In genomic region chr11:102209742-102210141, GRCm38 (mm10) we compare ENCODE assay signal across 8 mouse cellular contexts. TPM values are rescaled to one million over a fixed set of nuclear protein-coding genes. Genes with fewer than 3 reads are reported as not detected.
DNase-seq lines count a peak whose midpoint lies in the region; ATAC-seq and TF ChIP-seq lines count a peak whose summit lies in the region.

No protein-coding gene starts in this region.

- no peak overlapping the region for H3K4me2 ChIP-seq in forebrain, embryonic 16.5 days (ENCODE audit: low read length)
- no peak overlapping the region for H3K4me2 ChIP-seq in heart, embryonic 15.5 days

- no peak overlapping the region for H3K4me3 ChIP-seq in forebrain, embryonic 10.5 days
- no peak overlapping the region for H3K4me3 ChIP-seq in forebrain, embryonic 16.5 days (replicated peaks; ENCODE audit: low read length)
- no peak overlapping the region for H3K4me3 ChIP-seq in testis, adult 2 months (ENCODE audit: control insufficient read depth, low read depth, low read length)
- no peak overlapping the region for H3K4me3 ChIP-seq in heart, embryonic 15.5 days

- TF ChIP-seq POLR2A in testis, adult 2 months (IDR thresholded peaks at IDR 0.05; ENCODE audit: control insufficient read depth, low read depth, low read length): no peak

- no peak for ATAC-seq in forebrain, embryonic 16.5 days
- no peak for ATAC-seq in heart, embryonic 15.5 days (replicated peaks; ENCODE audit: insufficient number of reproducible peaks, insufficient read depth, low FRiP score, low read depth)
- peak; percentile 83 for ATAC-seq in monocyte, adult 5-6 weeks (replicated peaks; ENCODE audit: insufficient number of reproducible peaks, low FRiP score, low TSS enrichment, poor library complexity, severe bottlenecking)

- H3K4me1 ChIP-seq in forebrain, embryonic 10.5 days: peaks cover 73% of the 10 kb centered on the region
- H3K4me1 ChIP-seq in forebrain, embryonic 16.5 days (replicated peaks; ENCODE audit: control insufficient read depth, insufficient read depth, low read length): peaks cover 57% of the 10 kb centered on the region
- peaks cover 5% of the 10 kb centered on the region for H3K4me1 ChIP-seq in testis, adult 2 months (ENCODE audit: control insufficient read depth, insufficient read depth, low read length)
- peaks cover 93% of the 10 kb centered on the region for H3K4me1 ChIP-seq in heart, embryonic 15.5 days (replicated peaks)

- H3K27ac ChIP-seq in forebrain, embryonic 10.5 days: peak overlapping the region; percentile 68; the same call in 1 of the 2 replicates
- H3K27ac ChIP-seq in forebrain, embryonic 16.5 days (ENCODE audit: low read length): no peak overlapping the region
- no peak overlapping the region for H3K27ac ChIP-seq in testis, adult 2 months (ENCODE audit: control insufficient read depth, insufficient read depth, low read depth, low read length)
- peak overlapping the region; percentile 79; the same call in 1 of the 2 replicates for H3K27ac ChIP-seq in heart, embryonic 15.5 days

- H3K27me3 ChIP-seq in forebrain, embryonic 10.5 days (ENCODE audit: poor library complexity, severe bottlenecking): peaks cover 3% of the 10 kb centered on the region; the same call in 1 of the 2 replicates
- H3K27me3 ChIP-seq in forebrain, embryonic 16.5 days (replicated peaks; ENCODE audit: control insufficient read depth, insufficient read depth, low read length): no peaks in the 10 kb centered on the region
- H3K27me3 ChIP-seq in testis, adult 2 months (ENCODE audit: control insufficient read depth, insufficient read depth, low read length): no peaks in the 10 kb centered on the region
- H3K27me3 ChIP-seq in heart, embryonic 15.5 days: no peaks in the 10 kb centered on the region

- H3K36me3 ChIP-seq in forebrain, embryonic 10.5 days (replicated peaks): peaks cover 18% of the 10 kb centered on the region
- no peaks in the 10 kb centered on the region; the same call in 1 of the 2 replicates for H3K36me3 ChIP-seq in forebrain, embryonic 16.5 days (ENCODE audit: control insufficient read depth, insufficient read depth)
- H3K36me3 ChIP-seq in testis, adult 2 months (ENCODE audit: control insufficient read depth, insufficient read depth, low read length): no peaks in the 10 kb centered on the region
- peaks cover 13% of the 10 kb centered on the region for H3K36me3 ChIP-seq in heart, embryonic 15.5 days

- H3K9me3 ChIP-seq in forebrain, embryonic 10.5 days: no peaks in the 10 kb centered on the region
- H3K9me3 ChIP-seq in forebrain, embryonic 16.5 days (ENCODE audit: control insufficient read depth, low read length): no peaks in the 10 kb centered on the region
- H3K9me3 ChIP-seq in heart, embryonic 15.5 days (replicated peaks): no peaks in the 10 kb centered on the region

- peak; percentile 51; the same call in 1 of the 2 replicates for TF ChIP-seq CTCF in testis, adult 2 months (IDR thresholded peaks at IDR 0.05; ENCODE audit: control insufficient read depth, insufficient read depth, insufficient replicate concordance, low read depth, low read length)

- WGBS in forebrain, embryonic 10.5 days: 25% methylated on average over 2 of the region's 2 CpGs
- WGBS in forebrain, embryonic 16.5 days: 9% methylated on average over 2 of the region's 2 CpGs
- WGBS in heart, embryonic 15.5 days: 38% methylated on average over 2 of the region's 2 CpGs

- DNase-seq in forebrain, embryonic 10.5 days (ENCODE audit: extremely low spot score, low spot score): no peak
- DNase-seq in testis, postnatal 14 days (ENCODE audit: low spot score): no peak
- DNase-seq in adrenal gland, postnatal 4 days (ENCODE audit: low spot score in 2 of 2): no peak
- DNase-seq in layer of hippocampus, postnatal 14 days (ENCODE audit: low spot score in 2 of 2): no peak

- no peak overlapping the region for H3K9ac ChIP-seq in forebrain, embryonic 16.5 days (replicated peaks; ENCODE audit: low read depth, low read length)
- no peak overlapping the region for H3K9ac ChIP-seq in heart, embryonic 15.5 days

RNA-seq across cellular contexts. Expression of gene Hdac5, which starts 20.2 kb away (rescaled TPM):
- 39.8 and 44.6 TPM in 2 replicates for polyA plus RNA-seq in forebrain, embryonic 10.5 days (2016; fragmentation: Nextera tagmentation; extraction: Ambion mirVana)
- polyA plus RNA-seq in forebrain, embryonic 16.5 days (2015; fragmentation: Nextera tagmentation; extraction: Ambion mirVana): 124 and 136 TPM in 2 replicates
- polyA plus RNA-seq in testis, adult 2 months (2012; rRNA removed): 68.9 and 84.1 TPM in 2 replicates
- polyA plus RNA-seq in heart, embryonic 15.5 days (2015; fragmentation: Nextera tagmentation; extraction: Ambion mirVana): 76.7 and 86.8 TPM in 2 replicates
- total RNA-seq in monocyte, adult 5-6 weeks (2017): 46.5 to 54.0 TPM (median 51.7 TPM) in 3 replicates
- 100 to 1,000 TPM; 123 to 125 TPM for total RNA-seq in adrenal gland, postnatal 4 days (2021)
- total RNA-seq in layer of hippocampus, postnatal 14 days (2021): 100 to 1,000 TPM; 171 to 197 TPM

RNA-seq across cellular contexts. Expression of gene G6pc3, which starts 20.3 kb away (rescaled TPM):
- polyA plus RNA-seq in forebrain, embryonic 10.5 days (2016; fragmentation: Nextera tagmentation; extraction: Ambion mirVana): 38.0 and 39.5 TPM in 2 replicates
- 21.5 and 26.2 TPM in 2 replicates for polyA plus RNA-seq in forebrain, embryonic 16.5 days (2015; fragmentation: Nextera tagmentation; extraction: Ambion mirVana)
- polyA plus RNA-seq in testis, adult 2 months (2012; rRNA removed): 416 and 434 TPM in 2 replicates
- polyA plus RNA-seq in heart, embryonic 15.5 days (2015; fragmentation: Nextera tagmentation; extraction: Ambion mirVana): 20.9 and 23.3 TPM in 2 replicates
- 6.1 to 10.7 TPM (median 9.1 TPM) in 3 replicates for total RNA-seq in monocyte, adult 5-6 weeks (2017)
- 10 to 100 TPM; 86.3 to 93.3 TPM for total RNA-seq in adrenal gland, postnatal 4 days (2021)
- total RNA-seq in layer of hippocampus, postnatal 14 days (2021): 10 to 100 TPM; 49.2 to 49.5 TPM

RNA-seq across cellular contexts. Expression of gene Lsm12, which starts 24.6 kb away (rescaled TPM):
- polyA plus RNA-seq in forebrain, embryonic 10.5 days (2016; fragmentation: Nextera tagmentation; extraction: Ambion mirVana): 137 and 141 TPM in 2 replicates
- 103 and 123 TPM in 2 replicates for polyA plus RNA-seq in forebrain, embryonic 16.5 days (2015; fragmentation: Nextera tagmentation; extraction: Ambion mirVana)
- 41.5 and 41.8 TPM in 2 replicates for polyA plus RNA-seq in testis, adult 2 months (2012; rRNA removed)
- polyA plus RNA-seq in heart, embryonic 15.5 days (2015; fragmentation: Nextera tagmentation; extraction: Ambion mirVana): 74.6 and 83.4 TPM in 2 replicates
- total RNA-seq in monocyte, adult 5-6 weeks (2017): 26.7 to 93.0 TPM (median 26.9 TPM) in 3 replicates
- 10 to 100 TPM; 83.5 to 83.6 TPM for total RNA-seq in adrenal gland, postnatal 4 days (2021)
- total RNA-seq in layer of hippocampus, postnatal 14 days (2021): 10 to 100 TPM; 65.9 to 72.8 TPM

RNA-seq across cellular contexts. Expression of gene BC030867, which starts 38.9 kb away (rescaled TPM):
- polyA plus RNA-seq in forebrain, embryonic 10.5 days (2016; fragmentation: Nextera tagmentation; extraction: Ambion mirVana): 27.3 TPM in 2 replicates
- polyA plus RNA-seq in forebrain, embryonic 16.5 days (2015; fragmentation: Nextera tagmentation; extraction: Ambion mirVana): 5.4 and 5.5 TPM in 2 replicates
- 31.8 and 48.5 TPM in 2 replicates for polyA plus RNA-seq in testis, adult 2 months (2012; rRNA removed)
- polyA plus RNA-seq in heart, embryonic 15.5 days (2015; fragmentation: Nextera tagmentation; extraction: Ambion mirVana): 8.3 and 12.7 TPM in 2 replicates
- total RNA-seq in monocyte, adult 5-6 weeks (2017): not detected in 3 replicates
- total RNA-seq in adrenal gland, postnatal 4 days (2021): 1 to 10 TPM; 4.8 to 6.0 TPM
- under 1 TPM; 0.76 to 0.79 TPM for total RNA-seq in layer of hippocampus, postnatal 14 days (2021)

RNA-seq across cellular contexts. Expression of gene Tmem101, which starts 53.5 kb away (rescaled TPM):
- polyA plus RNA-seq in forebrain, embryonic 10.5 days (2016; fragmentation: Nextera tagmentation; extraction: Ambion mirVana): 37.3 and 39.8 TPM in 2 replicates
- 43.9 and 44.7 TPM in 2 replicates for polyA plus RNA-seq in forebrain, embryonic 16.5 days (2015; fragmentation: Nextera tagmentation; extraction: Ambion mirVana)
- 13.3 and 15.1 TPM in 2 replicates for polyA plus RNA-seq in testis, adult 2 months (2012; rRNA removed)
- polyA plus RNA-seq in heart, embryonic 15.5 days (2015; fragmentation: Nextera tagmentation; extraction: Ambion mirVana): 30.6 and 35.9 TPM in 2 replicates
- 3.1 to 9.5 TPM (median 5.5 TPM) in 3 replicates for total RNA-seq in monocyte, adult 5-6 weeks (2017)
- 10 to 100 TPM; 21.8 to 22.5 TPM for total RNA-seq in adrenal gland, postnatal 4 days (2021)
- 10 to 100 TPM; 26.4 to 29.2 TPM for total RNA-seq in layer of hippocampus, postnatal 14 days (2021)

Comparison
In these comparisons a context has a peak if more than half of its experiments do, and no peak if none do; other contexts are left out.
1. H3K27ac ChIP-seq: peak in forebrain, embryonic 10.5 days (single experiment) and heart, embryonic 15.5 days (single experiment); none in forebrain, embryonic 16.5 days (single experiment) and testis, adult 2 months (single experiment).
2. RNA of gene G6pc3, which starts 20.3 kb away (polyA plus RNA-seq): 416 to 434 TPM in testis, adult 2 months; 38.0 to 39.5 TPM in forebrain, embryonic 10.5 days, 21.5 to 26.2 TPM in forebrain, embryonic 16.5 days and 20.9 to 23.3 TPM in heart, embryonic 15.5 days; every median in the first group is over 10 times any median in the second.